Mouse (Mus musculus): ENCODE results near the gene Cyp4a31. TPM values are rescaled to one million over a fixed set of nuclear protein-coding genes. Genes with fewer than 3 reads are reported as not detected.
"Not testable (repeated sequence)": the region's sequence is repeated elsewhere in the genome, so short reads cannot be mapped to it uniquely, and the experiment has no call there.

Cyp4a31 gene
- polyA plus RNA-seq (2014; fragmentation: Nextera tagmentation; extraction: Ambion mirVana): not detected in 2 replicates

DNA sequence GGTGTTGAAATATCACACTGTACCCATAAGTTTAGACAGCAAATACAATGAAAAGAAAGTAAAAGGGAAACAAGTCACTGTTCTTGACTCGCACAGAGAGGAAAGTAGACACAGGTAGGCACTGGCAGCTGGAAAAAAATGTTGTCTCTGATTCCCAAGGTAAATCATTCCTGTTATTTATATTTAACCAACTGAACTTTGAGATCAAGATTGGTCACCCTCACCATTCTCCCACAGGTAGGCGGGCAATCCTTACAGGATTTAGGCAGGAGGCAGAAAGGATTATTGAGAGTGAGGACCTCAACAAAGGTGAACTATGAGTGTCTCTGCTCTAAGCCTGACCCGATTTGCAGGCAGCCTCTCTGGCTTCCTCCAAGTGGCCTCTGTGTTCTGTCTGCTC lies at the start of gene Cyp4a31:
Gene Cyp4a31, plus strand, starts transcription at position 249 of the 400 bp plus-strand sequence.
- Histone ChIP-seq H3K27ac (replicated peaks; ENCODE audit: low read depth, low read length) (no peak within 1 kb of the TSS), H3K4me1 (ENCODE audit: control insufficient read depth, insufficient read depth, low read length) (no peaks in the 10 kb centered on the region), H3K9me3 (ENCODE audit: control insufficient read depth, low read length) (no peaks in the 10 kb centered on the region), H3K9ac (replicated peaks; ENCODE audit: low read length) (no peak within 1 kb of the TSS), H3K36me3 (ENCODE audit: control insufficient read depth, insufficient read depth, low read length) (no peaks in the 10 kb centered on the region), H3K27me3 (ENCODE audit: control insufficient read depth, insufficient read depth, low read length) (no peaks in the 10 kb centered on the region), H3K4me3 (replicated peaks; ENCODE audit: low read depth, low read length) (no peak within 1 kb of the TSS), H3K4me2 (ENCODE audit: low read length) (no peak within 1 kb of the TSS)
- ATAC-seq (ENCODE audit: low FRiP score, low TSS enrichment): no peak
- WGBS: 86% methylated on average over 3 of the region's 3 CpGs
- DNase-seq: no peak

DNA sequence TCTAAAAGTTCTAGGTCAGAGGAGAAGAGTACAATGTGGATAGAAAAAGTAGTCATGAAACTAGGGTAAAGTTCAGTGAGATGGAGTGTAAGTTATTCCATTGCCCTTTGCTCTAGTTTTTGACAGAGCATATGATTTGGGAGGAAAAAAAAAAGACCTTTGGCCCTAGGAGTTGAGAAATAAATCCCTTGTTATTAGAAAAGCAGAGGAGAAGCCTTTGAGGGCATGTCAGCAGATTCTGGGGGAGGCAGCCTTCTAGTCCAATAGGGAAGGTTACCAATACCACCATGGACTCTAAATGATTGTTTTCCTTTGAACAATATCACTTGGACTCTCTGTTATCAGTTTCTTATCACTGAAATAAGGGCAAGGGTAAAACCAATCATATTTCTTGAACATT lies 49.5 kb upstream of the Cyp4a31 start:
- not testable (repeated sequence) for H3K36me3 ChIP-seq (ENCODE audit: control insufficient read depth, insufficient read depth, low read length); H3K27me3 ChIP-seq (ENCODE audit: control insufficient read depth, insufficient read depth, low read length); H3K4me1 ChIP-seq (ENCODE audit: control insufficient read depth, insufficient read depth, low read length); H3K9ac ChIP-seq (replicated peaks; ENCODE audit: low read length); H3K9me3 ChIP-seq (ENCODE audit: control insufficient read depth, low read length); H3K4me2 ChIP-seq (ENCODE audit: low read length); H3K27ac ChIP-seq (replicated peaks; ENCODE audit: low read depth, low read length); H3K4me3 ChIP-seq (replicated peaks; ENCODE audit: low read depth, low read length); DNase-seq; ATAC-seq (ENCODE audit: low FRiP score, low TSS enrichment)

DNA sequence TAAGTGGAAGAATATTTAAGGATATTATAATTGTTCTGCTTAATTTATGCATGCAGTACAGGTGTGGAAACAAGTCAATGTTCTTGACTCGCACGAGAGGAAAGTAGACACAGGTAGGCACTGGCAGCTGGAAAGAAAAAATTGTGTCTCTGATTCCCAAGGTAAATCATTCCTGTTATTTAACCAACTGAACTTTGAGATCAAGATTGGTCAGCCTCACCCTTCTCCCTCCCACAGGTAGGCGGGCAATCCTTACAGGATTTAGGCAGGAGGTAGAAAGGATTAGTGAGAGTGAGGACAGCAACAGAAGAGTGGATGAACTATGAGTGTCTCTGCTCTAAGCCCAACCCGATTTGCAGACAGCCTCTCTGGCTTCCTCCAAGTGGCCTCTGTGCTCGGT lies 45.4 kb upstream of the Cyp4a31 start, which contains the start of gene Cyp4a10:
Gene Cyp4a10, plus strand, starts transcription at position 265 of the 400 bp plus-strand sequence.
- H3K9me3 ChIP-seq (ENCODE audit: control insufficient read depth, low read length); DNase-seq; H3K4me1 ChIP-seq (ENCODE audit: control insufficient read depth, insufficient read depth, low read length); H3K9ac ChIP-seq (replicated peaks; ENCODE audit: low read length); H3K27me3 ChIP-seq (ENCODE audit: control insufficient read depth, insufficient read depth, low read length); H3K4me3 ChIP-seq (replicated peaks; ENCODE audit: low read depth, low read length); H3K36me3 ChIP-seq (ENCODE audit: control insufficient read depth, insufficient read depth, low read length); H3K4me2 ChIP-seq (ENCODE audit: low read length); ATAC-seq (ENCODE audit: low FRiP score, low TSS enrichment); H3K27ac ChIP-seq (replicated peaks; ENCODE audit: low read depth, low read length): not testable (repeated sequence)
- WGBS: 89% methylated on average over 5 of the region's 5 CpGs

DNA sequence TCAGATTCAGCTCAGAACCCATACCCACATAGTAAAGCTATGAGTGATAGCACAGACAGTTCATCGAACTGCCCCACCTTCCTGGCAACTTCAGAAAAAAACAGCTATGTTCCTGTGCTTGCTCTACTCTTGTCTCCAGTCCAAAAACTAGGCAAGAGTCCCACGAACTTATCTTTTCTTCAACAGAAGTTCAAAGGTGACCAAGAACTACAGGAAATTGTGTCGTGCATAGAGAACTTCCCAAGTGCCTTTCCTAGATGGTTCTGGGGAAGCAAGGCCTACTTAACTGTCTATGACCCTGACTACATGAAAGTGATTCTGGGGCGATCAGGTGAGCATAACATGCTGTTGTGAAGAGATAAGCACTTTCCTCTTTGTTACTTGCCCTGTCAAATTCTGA lies 44.0 kb upstream of the Cyp4a31 start:
- Histone ChIP-seq H3K27ac (replicated peaks; ENCODE audit: low read depth, low read length) (no peak overlapping the region), H3K9ac (replicated peaks; ENCODE audit: low read length) (no peak overlapping the region), H3K4me2 (ENCODE audit: low read length) (no peak overlapping the region), H3K9me3 (ENCODE audit: control insufficient read depth, low read length) (no peaks in the 10 kb centered on the region), H3K36me3 (ENCODE audit: control insufficient read depth, insufficient read depth, low read length) (no peaks in the 10 kb centered on the region), H3K27me3 (ENCODE audit: control insufficient read depth, insufficient read depth, low read length) (no peaks in the 10 kb centered on the region), H3K4me3 (replicated peaks; ENCODE audit: low read depth, low read length) (no peak overlapping the region), H3K4me1 (ENCODE audit: control insufficient read depth, insufficient read depth, low read length) (no peaks in the 10 kb centered on the region)
- WGBS: 81% methylated on average over 4 of the region's 4 CpGs
- DNase-seq: no peak
- ATAC-seq (ENCODE audit: low FRiP score, low TSS enrichment): no peak

- no peaks in the 10 kb centered on the region for H3K36me3 ChIP-seq (ENCODE audit: control insufficient read depth, insufficient read depth, low read length)
- WGBS: 97% methylated on average over 2 of the region's 2 CpGs
- H3K27ac ChIP-seq (replicated peaks; ENCODE audit: low read depth, low read length): no peak overlapping the region
- no peak overlapping the region for H3K4me2 ChIP-seq (ENCODE audit: low read length)
- no peak overlapping the region for H3K9ac ChIP-seq (replicated peaks; ENCODE audit: low read length)
- no peaks in the 10 kb centered on the region for H3K9me3 ChIP-seq (ENCODE audit: control insufficient read depth, low read length)
- H3K4me1 ChIP-seq (ENCODE audit: control insufficient read depth, insufficient read depth, low read length): no peaks in the 10 kb centered on the region
- no peak overlapping the region for H3K4me3 ChIP-seq (replicated peaks; ENCODE audit: low read depth, low read length)
- DNase-seq (no peak), ATAC-seq (ENCODE audit: low FRiP score, low TSS enrichment) (no peak)
- no peaks in the 10 kb centered on the region for H3K27me3 ChIP-seq (ENCODE audit: control insufficient read depth, insufficient read depth, low read length)
Measured at GRCm38 (mm10) chr4:115521766-115522165, 41.7 kb upstream of the Cyp4a31 start.

DNA sequence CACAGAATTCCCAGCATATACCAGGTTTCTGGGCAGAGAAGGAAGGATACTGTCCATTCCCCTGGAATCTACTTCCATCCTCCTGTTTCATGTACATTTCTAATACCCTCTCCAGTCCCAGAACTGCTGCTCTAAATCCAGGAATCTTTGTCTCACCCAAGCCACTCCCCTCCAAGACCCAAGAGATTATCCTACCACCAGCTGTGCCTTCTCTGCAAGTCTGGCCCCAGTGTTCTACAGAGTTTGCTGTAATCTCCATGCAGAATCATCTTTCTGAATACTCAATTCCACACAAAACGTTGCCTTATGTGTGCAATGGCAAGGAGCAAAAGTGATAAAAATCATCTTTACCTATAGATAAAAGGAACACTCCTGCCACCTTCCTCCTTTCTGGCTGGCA lies 18.3 kb upstream of the Cyp4a31 start:
- H3K36me3 ChIP-seq (ENCODE audit: control insufficient read depth, insufficient read depth, low read length): no peaks in the 10 kb centered on the region
- no peaks in the 10 kb centered on the region for H3K27me3 ChIP-seq (ENCODE audit: control insufficient read depth, insufficient read depth, low read length)
- WGBS: 20% methylated on average over 1 of the region's 1 CpGs
- H3K9me3 ChIP-seq (ENCODE audit: control insufficient read depth, low read length): no peaks in the 10 kb centered on the region
- H3K9ac ChIP-seq (replicated peaks; ENCODE audit: low read length): no peak overlapping the region
- H3K4me1 ChIP-seq (ENCODE audit: control insufficient read depth, insufficient read depth, low read length): no peaks in the 10 kb centered on the region
- H3K4me3 ChIP-seq (replicated peaks; ENCODE audit: low read depth, low read length): no peak overlapping the region
- DNase-seq: no peak
- no peak overlapping the region for H3K27ac ChIP-seq (replicated peaks; ENCODE audit: low read depth, low read length)
- H3K4me2 ChIP-seq (ENCODE audit: low read length): no peak overlapping the region
- no peak for ATAC-seq (ENCODE audit: low FRiP score, low TSS enrichment)

GRCm38 (mm10) chr4:115546141-115546828 lies 17.2 kb upstream of the Cyp4a31 start:
- H3K4me2 ChIP-seq (ENCODE audit: low read length): no peak overlapping the region
- WGBS: 88% methylated on average over 2 of the region's 2 CpGs

GRCm38 (mm10) chr4:115552726-115553125 lies 10.7 kb upstream of the Cyp4a31 start:
- no peak overlapping the region for H3K9ac ChIP-seq (replicated peaks; ENCODE audit: low read length)
- no peaks in the 10 kb centered on the region for H3K36me3 ChIP-seq (ENCODE audit: control insufficient read depth, insufficient read depth, low read length)
- H3K4me1 ChIP-seq (ENCODE audit: control insufficient read depth, insufficient read depth, low read length): no peaks in the 10 kb centered on the region
- ATAC-seq (ENCODE audit: low FRiP score, low TSS enrichment): no peak
- H3K9me3 ChIP-seq (ENCODE audit: control insufficient read depth, low read length): no peaks in the 10 kb centered on the region
- 91% methylated on average over 3 of the region's 3 CpGs for WGBS
- no peaks in the 10 kb centered on the region for H3K27me3 ChIP-seq (ENCODE audit: control insufficient read depth, insufficient read depth, low read length)
- no peak for DNase-seq
- H3K27ac ChIP-seq (replicated peaks; ENCODE audit: low read depth, low read length): no peak overlapping the region
- H3K4me3 ChIP-seq (replicated peaks; ENCODE audit: low read depth, low read length): no peak overlapping the region
- no peak overlapping the region for H3K4me2 ChIP-seq (ENCODE audit: low read length)

More at GRCm38 (mm10) chr4:115546141-115546828, 17.2 kb upstream of the Cyp4a31 start:
- Histone ChIP-seq H3K9ac (replicated peaks; ENCODE audit: low read length) (no peak overlapping the region), H3K27ac (replicated peaks; ENCODE audit: low read depth, low read length) (no peak overlapping the region), H3K36me3 (ENCODE audit: control insufficient read depth, insufficient read depth, low read length) (no peaks in the 10 kb centered on the region), H3K4me3 (replicated peaks; ENCODE audit: low read depth, low read length) (no peak overlapping the region), H3K9me3 (ENCODE audit: control insufficient read depth, low read length) (no peaks in the 10 kb centered on the region), H3K27me3 (ENCODE audit: control insufficient read depth, insufficient read depth, low read length) (no peaks in the 10 kb centered on the region), H3K4me1 (ENCODE audit: control insufficient read depth, insufficient read depth, low read length) (no peaks in the 10 kb centered on the region)
- DNase-seq: no peak
- ATAC-seq (ENCODE audit: low FRiP score, low TSS enrichment): no peak

DNA sequence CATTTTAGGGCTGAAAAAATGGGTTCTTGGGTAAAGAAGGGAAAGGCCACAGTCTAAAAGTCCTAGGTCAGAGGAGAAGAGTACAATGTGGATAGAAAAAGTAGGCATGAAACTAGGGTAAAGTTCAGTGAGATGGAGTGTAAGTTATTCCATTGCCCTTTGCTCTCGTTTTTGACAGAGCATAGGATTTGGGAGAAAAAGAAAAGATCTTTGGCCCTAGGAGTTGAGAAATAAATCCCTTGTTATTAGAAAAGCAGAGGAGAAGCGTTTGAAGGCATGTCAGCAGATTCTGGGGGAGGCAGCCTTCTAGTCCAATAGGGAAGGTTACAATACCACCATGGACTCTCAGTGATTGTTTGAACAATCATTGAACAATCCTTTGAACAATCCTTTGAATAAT lies 7.9 kb upstream of the Cyp4a31 start:
- DNase-seq (no peak), ATAC-seq (ENCODE audit: low FRiP score, low TSS enrichment) (no peak)
- Histone ChIP-seq H3K4me3 (replicated peaks; ENCODE audit: low read depth, low read length) (no peak overlapping the region), H3K27ac (replicated peaks; ENCODE audit: low read depth, low read length) (no peak overlapping the region), H3K4me2 (ENCODE audit: low read length) (no peak overlapping the region), H3K27me3 (ENCODE audit: control insufficient read depth, insufficient read depth, low read length) (no peaks in the 10 kb centered on the region), H3K36me3 (ENCODE audit: control insufficient read depth, insufficient read depth, low read length) (no peaks in the 10 kb centered on the region), H3K9me3 (ENCODE audit: control insufficient read depth, low read length) (no peaks in the 10 kb centered on the region), H3K9ac (replicated peaks; ENCODE audit: low read length) (no peak overlapping the region), H3K4me1 (ENCODE audit: control insufficient read depth, insufficient read depth, low read length) (no peaks in the 10 kb centered on the region)
- 63% methylated on average over 2 of the region's 2 CpGs for WGBS
